Mouse (Mus musculus) lung, embryonic 15.5 days (tissue): ENCODE measurements at regions not wholly inside any gene's neighbourhood (a gene's known extent, or its start where the extent isn't known, plus 50 kb on each side); places are given as distances from the start of the nearest gene placed in this dataset.

ENCODE experiments used
- ATAC-seq: fragments of 200-750 bp; cut with Nextera tagmentation; 2 replicates; pipeline ENCODE4 v1.8.0; 2017; ENCODE audit warnings: moderate number of reproducible peaks, borderline replicate concordance; ENCODE audit not compliant: low FRiP score, low TSS enrichment; ENCODE audit errors: extremely low read depth
- H3K27ac ChIP-seq: fragments of 300-500 bp; sonication (generic); 2 replicates; pipeline ENCODE4 v1.5.1; 2015; ENCODE audit warnings: moderate library complexity, mild to moderate bottlenecking, inconsistent platforms
- H3K27me3 ChIP-seq: fragments of 300-500 bp; sonication (generic); 2 replicates; pipeline ENCODE4 v1.6.1; 2015; ENCODE audit warnings: inconsistent platforms
- H3K36me3 ChIP-seq: fragments of 300-500 bp; sonication (generic); 2 replicates; pipeline ENCODE4 v1.6.1; 2015; ENCODE audit warnings: inconsistent platforms
- H3K4me1 ChIP-seq: fragments of 300-500 bp; sonication (generic); 2 replicates; pipeline ENCODE4 v1.6.1; 2015; ENCODE audit warnings: inconsistent platforms
- H3K4me2 ChIP-seq: fragments of 300-500 bp; sonication (generic); 2 replicates; pipeline ENCODE4 v1.6.1; 2015; ENCODE audit warnings: inconsistent platforms, mild to moderate bottlenecking, moderate library complexity
- H3K4me3 ChIP-seq: fragments of 300-500 bp; sonication (generic); 2 replicates; pipeline ENCODE4 v1.5.1; 2015; ENCODE audit warnings: mild to moderate bottlenecking, inconsistent platforms
- H3K9ac ChIP-seq: fragments of 300-500 bp; sonication (generic); 2 replicates; pipeline ENCODE4 v1.6.1; 2015; ENCODE audit warnings: inconsistent platforms
- H3K9me3 ChIP-seq: fragments of 300-500 bp; sonication (generic); 2 replicates; pipeline ENCODE4 v1.6.1; 2016; ENCODE audit warnings: inconsistent platforms
- WGBS: fragments of 180-500 bp; shearing (Covaris S2); methylation state at CpG from one replicate; pipeline ENCODE4 v1.1.7; 2015; 5-methylcytosine and 5-hydroxymethylcytosine counted together

GRCm38 (mm10) chr13:59997431-59997830 lies 174.5 kb upstream of the Tut7 start:
- Histone ChIP-seq H3K27me3 (no peaks in the 10 kb centered on the region), H3K27ac (no peak overlapping the region), H3K4me1 (peaks cover 5% of the 10 kb centered on the region; the same call in 1 of the 2 replicates), H3K4me3 (no peak overlapping the region), H3K9ac (no peak overlapping the region), H3K4me2 (no peak overlapping the region), H3K9me3 (no peaks in the 10 kb centered on the region), H3K36me3 (no peaks in the 10 kb centered on the region)
- ATAC-seq: no peak
- 83% methylated on average over 3 of the region's 3 CpGs for WGBS

GRCm38 (mm10) chr13:59996146-59996814 lies 173.3 kb upstream of the Tut7 start:
- Histone ChIP-seq H3K9ac (no peak overlapping the region), H3K27ac (no peak overlapping the region), H3K9me3 (no peaks in the 10 kb centered on the region), H3K27me3 (no peaks in the 10 kb centered on the region), H3K4me3 (no peak overlapping the region), H3K36me3 (no peaks in the 10 kb centered on the region), H3K4me2 (no peak overlapping the region), H3K4me1 (peaks cover 5% of the 10 kb centered on the region; the same call in 1 of the 2 replicates)
- ATAC-seq: no peak
- 48% methylated on average over 13 of the region's 13 CpGs for WGBS

- H3K9ac ChIP-seq: no peak overlapping the region
- H3K27me3 ChIP-seq: peaks cover 4% of the 10 kb centered on the region; the same call in 1 of the 2 replicates
- H3K4me1 ChIP-seq: no peaks in the 10 kb centered on the region
- H3K4me2 ChIP-seq: no peak overlapping the region
- 69% methylated on average over 11 of the region's 11 CpGs for WGBS
- ATAC-seq: no peak
- H3K27ac ChIP-seq: no peak overlapping the region
- no peaks in the 10 kb centered on the region for H3K9me3 ChIP-seq
- no peaks in the 10 kb centered on the region for H3K36me3 ChIP-seq
- H3K4me3 ChIP-seq: no peak overlapping the region
Observed at GRCm38 (mm10) chr13:59992780-59993501, 170.0 kb upstream of the Tut7 start.

- Histone ChIP-seq H3K36me3 (no peaks in the 10 kb centered on the region), H3K27ac (no peak overlapping the region), H3K9ac (no peak overlapping the region), H3K4me1 (no peaks in the 10 kb centered on the region), H3K4me3 (no peak overlapping the region), H3K4me2 (no peak overlapping the region), H3K9me3 (no peaks in the 10 kb centered on the region), H3K27me3 (peaks cover 4% of the 10 kb centered on the region; the same call in 1 of the 2 replicates)
- ATAC-seq: no peak
Observed at GRCm38 (mm10) chr13:59992346-59992745, 169.4 kb upstream of the Tut7 start.

- Histone ChIP-seq H3K36me3 (no peaks in the 10 kb centered on the region), H3K9ac (no peak overlapping the region), H3K9me3 (no peaks in the 10 kb centered on the region), H3K4me1 (no peaks in the 10 kb centered on the region), H3K27me3 (peaks cover 4% of the 10 kb centered on the region; the same call in 1 of the 2 replicates), H3K4me2 (no peak overlapping the region), H3K27ac (no peak overlapping the region), H3K4me3 (no peak overlapping the region)
- no peak for ATAC-seq
- 51% methylated on average over 10 of the region's 10 CpGs for WGBS
Observed at GRCm38 (mm10) chr13:59990402-59991280, 167.7 kb upstream of the Tut7 start.

GRCm38 (mm10) chr13:59988393-59988965 lies 165.5 kb upstream of the Tut7 start:
- no peaks in the 10 kb centered on the region for H3K4me1 ChIP-seq
- H3K36me3 ChIP-seq: no peaks in the 10 kb centered on the region
- peaks cover 4% of the 10 kb centered on the region; the same call in 1 of the 2 replicates for H3K27me3 ChIP-seq
- H3K4me2 ChIP-seq: no peak overlapping the region
- no peak overlapping the region for H3K9ac ChIP-seq
- no peak overlapping the region for H3K4me3 ChIP-seq
- 52% methylated on average over 7 of the region's 7 CpGs for WGBS
- no peaks in the 10 kb centered on the region for H3K9me3 ChIP-seq
- no peak overlapping the region for H3K27ac ChIP-seq
- ATAC-seq: no peak

GRCm38 (mm10) chr13:59976425-59976824 lies 153.5 kb upstream of the Tut7 start:
- no peak overlapping the region for H3K4me3 ChIP-seq
- WGBS: 93% methylated on average over 5 of the region's 5 CpGs
- no peak for ATAC-seq
- H3K36me3 ChIP-seq: no peaks in the 10 kb centered on the region
- H3K4me1 ChIP-seq: peaks cover 2% of the 10 kb centered on the region; the same call in 1 of the 2 replicates
- H3K27me3 ChIP-seq: peaks cover 12% of the 10 kb centered on the region
- no peak overlapping the region for H3K9ac ChIP-seq
- H3K9me3 ChIP-seq: no peaks in the 10 kb centered on the region
- H3K27ac ChIP-seq: no peak overlapping the region
- H3K4me2 ChIP-seq: no peak overlapping the region

- H3K4me2 ChIP-seq: peak overlapping the region; percentile 59
Observed at GRCm38 (mm10) chr13:59972093-59972427, 149.1 kb upstream of the Tut7 start.

GRCm38 (mm10) chr13:59971231-59972092 lies 148.5 kb upstream of the Tut7 start:
- no peak overlapping the region for H3K27ac ChIP-seq
- peak overlapping the region; percentile 29 for H3K4me3 ChIP-seq
- no peaks in the 10 kb centered on the region for H3K36me3 ChIP-seq
- H3K4me2 ChIP-seq: peak overlapping the region; percentile 59
- no peak overlapping the region; the same call in 1 of the 2 replicates for H3K9ac ChIP-seq
- no peak for ATAC-seq
- peaks cover 17% of the 10 kb centered on the region for H3K4me1 ChIP-seq
- no peaks in the 10 kb centered on the region for H3K9me3 ChIP-seq
- 12% methylated on average over 25 of the region's 25 CpGs for WGBS
- peaks cover 19% of the 10 kb centered on the region for H3K27me3 ChIP-seq

More at GRCm38 (mm10) chr13:59972093-59972427, 149.1 kb upstream of the Tut7 start:
- Histone ChIP-seq H3K27ac (no peak overlapping the region), H3K4me1 (peaks cover 12% of the 10 kb centered on the region), H3K9ac (no peak overlapping the region), H3K27me3 (peaks cover 19% of the 10 kb centered on the region), H3K4me3 (no peak overlapping the region; the same call in 1 of the 2 replicates), H3K9me3 (no peaks in the 10 kb centered on the region), H3K36me3 (no peaks in the 10 kb centered on the region)
- no peak for ATAC-seq
- 64% methylated on average over 9 of the region's 9 CpGs for whole genome bisulfite sequencing

- H3K9ac ChIP-seq: no peak overlapping the region
- no peak for ATAC-seq
- 64% methylated on average over 6 of the region's 6 CpGs for WGBS
- H3K9me3 ChIP-seq: no peaks in the 10 kb centered on the region
- peaks cover 19% of the 10 kb centered on the region for H3K4me1 ChIP-seq
- no peak overlapping the region for H3K4me2 ChIP-seq
- H3K36me3 ChIP-seq: no peaks in the 10 kb centered on the region
- peaks cover 19% of the 10 kb centered on the region for H3K27me3 ChIP-seq
- no peak overlapping the region for H3K4me3 ChIP-seq
- H3K27ac ChIP-seq: no peak overlapping the region
Observed at GRCm38 (mm10) chr13:59970430-59970829, 147.5 kb upstream of the Tut7 start.

GRCm38 (mm10) chr13:59969484-59969883 lies 146.5 kb upstream of the Tut7 start:
- Histone ChIP-seq H3K27ac (no peak overlapping the region), H3K4me3 (no peak overlapping the region), H3K27me3 (peaks cover 19% of the 10 kb centered on the region), H3K36me3 (no peaks in the 10 kb centered on the region), H3K4me2 (no peak overlapping the region), H3K9me3 (no peaks in the 10 kb centered on the region), H3K9ac (no peak overlapping the region), H3K4me1 (peaks cover 19% of the 10 kb centered on the region)
- WGBS: 54% methylated on average over 3 of the region's 3 CpGs
- no peak for ATAC-seq
